Mouse (Mus musculus): Measurements from ENCODE around the gene Prox1. TPM values are rescaled to one million over a fixed set of nuclear protein-coding genes. Genes with fewer than 3 reads are reported as not detected.

Prox1 gene
- total RNA-seq, 2 experiments from 2014 or later = 34.3 to 68.1 TPM

GRCm38 (mm10) chr1:190106674-190107420 is 63.7 kb downstream of the Prox1 start:
- peak in 1 of 2 experiments; percentile 20 for DNase-seq
- intact Hi-C loops (cut with DNase I) = no loop called here

GRCm38 (mm10) chr1:190106060-190106459 is 64.5 kb downstream of the Prox1 start:
- intact Hi-C loops (cut with DNase I) = no loop called here
- DNase-seq = no peak

DNA sequence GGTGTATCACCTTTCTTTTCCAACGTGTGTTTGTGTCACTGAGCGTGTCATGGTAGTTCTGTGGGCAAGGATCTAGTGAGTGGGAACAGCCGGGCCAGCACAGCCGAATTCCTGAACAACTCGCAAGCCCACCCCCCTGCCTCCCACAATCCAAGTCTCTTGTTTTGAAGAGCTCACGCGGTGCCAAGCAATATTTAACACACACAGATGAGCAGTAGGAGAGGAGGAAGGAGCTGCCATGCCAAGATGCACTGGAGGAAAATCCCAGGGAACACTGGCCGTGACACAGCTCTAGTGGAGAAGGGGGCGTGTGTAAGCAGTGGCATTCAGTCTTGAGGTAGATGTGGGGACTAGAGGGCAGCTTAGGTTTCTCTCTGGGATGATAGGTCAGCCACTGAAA is 77.2 kb downstream of the Prox1 start:
- no peak for DNase-seq
- intact Hi-C loops (cut with DNase I) = no loop called here

GRCm38 (mm10) chr1:190092076-190092475 is 78.4 kb downstream of the Prox1 start:
- intact Hi-C loops (cut with DNase I) = no loop called here
- no peak for DNase-seq

- intact Hi-C loops (cut with DNase I) = no loop called here
- no peak for DNase-seq
Observed at GRCm38 (mm10) chr1:190088929-190089328, 81.6 kb downstream of the Prox1 start.

DNA sequence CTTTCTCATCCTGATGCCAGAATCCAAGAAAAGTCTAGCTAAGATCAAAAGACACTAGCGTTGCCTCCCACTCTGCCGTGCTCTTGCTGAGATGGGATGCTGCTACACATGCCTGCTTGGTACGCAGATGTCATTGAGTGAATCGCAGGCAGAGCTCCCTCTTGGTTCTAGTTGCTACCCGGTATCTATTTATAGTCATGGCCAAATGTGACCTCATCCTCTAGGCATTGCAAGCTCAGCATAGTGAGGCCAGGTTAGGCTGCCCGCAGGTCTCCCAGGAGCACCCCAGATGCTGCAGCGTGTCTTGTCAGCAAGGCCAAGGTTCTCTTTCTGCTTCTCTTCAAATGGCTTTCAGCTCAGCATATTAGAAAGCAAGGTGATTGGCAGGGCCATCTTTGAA is 84.8 kb downstream of the Prox1 start:
- intact Hi-C loops (cut with DNase I) = no loop called here
- DNase-seq = peak; percentile 42 to 65

GRCm38 (mm10) chr1:190079643-190080275 is 90.8 kb downstream of the Prox1 start:
- no peak for DNase-seq
- intact Hi-C loops (cut with DNase I) = no loop called here

GRCm38 (mm10) chr1:190076601-190077000 is 93.9 kb downstream of the Prox1 start:
- peak in 1 of 2 experiments; percentile 16 for DNase-seq
- intact Hi-C loops (cut with DNase I) = no loop called here

Other genes starting within 250 kb of the Prox1 start
- 100 to 1,000 TPM; 166 to 180 TPM for gene Smyd2, start 248.4 kb downstream of the Prox1 start, total RNA-seq (2021)